8 mouse cellular contexts compared by ENCODE assay signal in the genomic region with DNA sequence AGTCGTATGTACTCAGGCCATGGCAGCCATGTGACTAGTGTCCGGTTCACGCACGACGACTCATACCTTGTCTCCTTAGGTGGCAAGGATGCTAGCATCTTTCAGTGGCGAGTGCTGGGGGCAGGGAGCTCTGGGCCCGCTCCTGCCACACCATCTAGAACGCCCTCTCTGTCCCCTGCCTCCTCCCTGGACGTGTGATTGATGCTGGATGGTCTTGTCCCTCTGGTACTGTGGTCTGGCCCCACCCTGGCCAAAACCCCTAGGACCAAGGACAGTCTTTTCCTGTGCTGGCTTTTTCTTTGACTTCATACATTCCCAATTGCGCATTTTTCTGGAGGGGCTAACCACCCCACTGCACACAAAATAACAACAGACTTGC. TPM values are rescaled to one million over a fixed set of nuclear protein-coding genes. Genes with fewer than 3 reads are reported as not detected.
DNase-seq lines count a peak whose midpoint lies in the region; ATAC-seq and TF ChIP-seq lines count a peak whose summit lies in the region.

No protein-coding gene starts in this region.

- peak overlapping the region; percentile 97 for H3K4me3 ChIP-seq in heart, adult 2 months
- peak overlapping the region; percentile 97 for H3K4me3 ChIP-seq in forebrain, embryonic 11.5 days (ENCODE audit: low read depth, low read length)
- peak overlapping the region; percentile 97 for H3K4me3 ChIP-seq in liver, embryonic 12.5 days

- H3K4me1 ChIP-seq in heart, adult 2 months (ENCODE audit: control insufficient read depth, insufficient read depth, low read length): peaks cover 6% of the 10 kb centered on the region
- peaks cover 15% of the 10 kb centered on the region; the same call in 1 of the 2 replicates for H3K4me1 ChIP-seq in forebrain, embryonic 11.5 days (replicated peaks; ENCODE audit: control insufficient read depth, insufficient read depth, low read length)
- peaks cover 48% of the 10 kb centered on the region for H3K4me1 ChIP-seq in liver, embryonic 12.5 days

- H3K27ac ChIP-seq in heart, adult 2 months: peak overlapping the region; percentile 92
- peak overlapping the region; percentile 94 for H3K27ac ChIP-seq in forebrain, embryonic 11.5 days (ENCODE audit: low read depth, low read length)
- peak overlapping the region; percentile 97 for H3K27ac ChIP-seq in liver, embryonic 12.5 days

- 0 out of 2 replicates have a peak, but pooled peaks cover 2% of the 10 kb centered on the region for H3K79me2 ChIP-seq in heart, adult 2 months (replicated peaks; ENCODE audit: control insufficient read depth, insufficient read depth, low read length)

- TF ChIP-seq EP300 in heart, adult 2 months (IDR thresholded peaks at IDR 0.05; ENCODE audit: insufficient read depth, low read depth, low read length): no peak

- peaks cover 11% of the 10 kb centered on the region for H3K36me3 ChIP-seq in heart, adult 2 months (ENCODE audit: control insufficient read depth, insufficient read depth, low read length)
- H3K36me3 ChIP-seq in forebrain, embryonic 11.5 days (ENCODE audit: control insufficient read depth, insufficient read depth, low read length): peaks cover 6% of the 10 kb centered on the region
- peaks cover 69% of the 10 kb centered on the region for H3K36me3 ChIP-seq in liver, embryonic 12.5 days

- 49% methylated on average over 10 of the region's 10 CpGs for WGBS in heart, adult 2 months
- WGBS in forebrain, embryonic 11.5 days: 41% methylated on average over 10 of the region's 10 CpGs
- WGBS in liver, embryonic 12.5 days (ENCODE audit: insufficient replicate concordance): 54% methylated on average over 10 of the region's 10 CpGs

- intact Hi-C loops in heart, adult 2 months (cut with DNase I): loop anchor here (1.0 kb wide), 2 partner anchors 12 kb away; a partner anchor contains a TSS

- no peak for TF ChIP-seq CTCF in heart, adult 2 months (IDR thresholded peaks at IDR 0.05)

- peak overlapping the region; percentile 27 for H3K9ac ChIP-seq in heart, adult 2 months (ENCODE audit: low read depth, low read length)
- H3K9ac ChIP-seq in forebrain, embryonic 11.5 days (ENCODE audit: low read length): peak overlapping the region; percentile 99
- peak overlapping the region; percentile 99 for H3K9ac ChIP-seq in liver, embryonic 12.5 days

- H3K4me2 ChIP-seq in forebrain, embryonic 11.5 days (ENCODE audit: low read depth, low read length, severe bottlenecking): peak overlapping the region; percentile 65
- H3K4me2 ChIP-seq in liver, embryonic 12.5 days: peak overlapping the region; percentile 69

- H3K9me3 ChIP-seq in forebrain, embryonic 11.5 days (ENCODE audit: control insufficient read depth, low read length): no peaks in the 10 kb centered on the region
- H3K9me3 ChIP-seq in liver, embryonic 12.5 days (replicated peaks): no peaks in the 10 kb centered on the region

- no peak for DNase-seq in heart, adult 2 months
- no peak for DNase-seq in heart, adult 18-20 months
- peak; percentile 38 for DNase-seq in 416B (ENCODE audit: low read depth)
- DNase-seq in forebrain, embryonic 11.5 days (ENCODE audit: low spot score): no peak
- no peak for DNase-seq in urinary bladder, adult 2 months (ENCODE audit: low spot score)
- DNase-seq in Muller cell, postnatal 12 days (ENCODE audit: inconsistent ontology term): no peak
- no peak for DNase-seq in left cerebral cortex, adult 18-20 months (ENCODE audit: low spot score in 2 of 2)

- no peaks in the 10 kb centered on the region for H3K27me3 ChIP-seq in heart, adult 2 months (ENCODE audit: control insufficient read depth, insufficient read depth, low read length)
- no peaks in the 10 kb centered on the region for H3K27me3 ChIP-seq in forebrain, embryonic 11.5 days (ENCODE audit: control insufficient read depth, insufficient read depth, low read length)
- no peaks in the 10 kb centered on the region for H3K27me3 ChIP-seq in liver, embryonic 12.5 days (replicated peaks)

- ATAC-seq in forebrain, embryonic 11.5 days (replicated peaks; ENCODE audit: low FRiP score): peak; percentile 47
- 0 out of 2 replicates have a peak, but pooled peaks have one; percentile 2 for ATAC-seq in liver, embryonic 12.5 days

- no peak for TF ChIP-seq POLR2A in heart, adult 2 months (IDR thresholded peaks at IDR 0.05; ENCODE audit: insufficient read depth, low read depth, low read length)

RNA-seq across cellular contexts. Expression of a gene that starts 0.6 kb away (rescaled TPM):
- 10 to 100 TPM; 29.0 to 32.1 TPM for total RNA-seq in heart, adult 2 months (2021)
- polyA plus RNA-seq in heart, adult 2 months (2012; rRNA removed): 13.1 and 15.6 TPM in 2 replicates
- 10 to 100 TPM; 28.8 to 30.1 TPM for total RNA-seq in heart, adult 18-20 months (2021)
- 62.6 and 63.2 TPM in 2 replicates for polyA plus RNA-seq in forebrain, embryonic 11.5 days (2014; fragmentation: Nextera tagmentation; extraction: Ambion mirVana)
- polyA plus RNA-seq in liver, embryonic 12.5 days (2016; fragmentation: Nextera tagmentation; extraction: Ambion mirVana): 138 and 140 TPM in 2 replicates
- 29.9 and 47.6 TPM in 2 replicates for polyA plus RNA-seq in urinary bladder, adult 2 months (2012; rRNA removed)
- total RNA-seq in left cerebral cortex, adult 18-20 months (2021): 10 to 100 TPM; 49.6 to 49.8 TPM

RNA-seq across cellular contexts. Expression of a gene that starts 11.8 kb away (rescaled TPM):
- total RNA-seq in heart, adult 2 months (2021): 1 to 10 TPM; 7.0 to 9.7 TPM
- polyA plus RNA-seq in heart, adult 2 months (2012; rRNA removed): 17.6 and 18.4 TPM in 2 replicates
- 1 to 10 TPM; 5.7 to 7.6 TPM for total RNA-seq in heart, adult 18-20 months (2021)
- 11.2 and 12.2 TPM in 2 replicates for polyA plus RNA-seq in forebrain, embryonic 11.5 days (2014; fragmentation: Nextera tagmentation; extraction: Ambion mirVana)
- polyA plus RNA-seq in liver, embryonic 12.5 days (2016; fragmentation: Nextera tagmentation; extraction: Ambion mirVana): 21.3 and 23.0 TPM in 2 replicates
- polyA plus RNA-seq in urinary bladder, adult 2 months (2012; rRNA removed): 40.5 and 45.3 TPM in 2 replicates
- 10 to 100 TPM in 1 of 2 experiments, 1 to 10 TPM in 1; 9.0 to 11.5 TPM for total RNA-seq in left cerebral cortex, adult 18-20 months (2021)

RNA-seq across cellular contexts. Expression of a gene that starts 12.0 kb away (rescaled TPM):
- 10 to 100 TPM; 21.8 to 23.1 TPM for total RNA-seq in heart, adult 2 months (2021)
- polyA plus RNA-seq in heart, adult 2 months (2012; rRNA removed): 24.9 and 30.7 TPM in 2 replicates
- total RNA-seq in heart, adult 18-20 months (2021): 10 to 100 TPM; 25.7 to 34.7 TPM
- 1.7 and 1.8 TPM in 2 replicates for polyA plus RNA-seq in forebrain, embryonic 11.5 days (2014; fragmentation: Nextera tagmentation; extraction: Ambion mirVana)
- polyA plus RNA-seq in liver, embryonic 12.5 days (2016; fragmentation: Nextera tagmentation; extraction: Ambion mirVana): 3.0 and 3.4 TPM in 2 replicates
- polyA plus RNA-seq in urinary bladder, adult 2 months (2012; rRNA removed): 9.4 and 12.3 TPM in 2 replicates
- 1 to 10 TPM; 6.4 to 7.6 TPM for total RNA-seq in left cerebral cortex, adult 18-20 months (2021)

RNA-seq across cellular contexts. Expression of a gene that starts 12.5 kb away (rescaled TPM):
- 1 to 10 TPM; 8.5 to 9.4 TPM for total RNA-seq in heart, adult 2 months (2021)
- 7.2 and 10.6 TPM in 2 replicates for polyA plus RNA-seq in heart, adult 2 months (2012; rRNA removed)
- total RNA-seq in heart, adult 18-20 months (2021): 1 to 10 TPM; 8.2 to 9.5 TPM
- polyA plus RNA-seq in forebrain, embryonic 11.5 days (2014; fragmentation: Nextera tagmentation; extraction: Ambion mirVana): 34.4 and 35.5 TPM in 2 replicates
- polyA plus RNA-seq in liver, embryonic 12.5 days (2016; fragmentation: Nextera tagmentation; extraction: Ambion mirVana): 26.0 and 27.7 TPM in 2 replicates
- 21.8 and 24.1 TPM in 2 replicates for polyA plus RNA-seq in urinary bladder, adult 2 months (2012; rRNA removed)
- 10 to 100 TPM; 22.5 to 23.7 TPM for total RNA-seq in left cerebral cortex, adult 18-20 months (2021)

RNA-seq across cellular contexts. Expression of a gene that starts 21.0 kb away (rescaled TPM):
- total RNA-seq in heart, adult 2 months (2021): 10 to 100 TPM; 35.4 to 42.3 TPM
- polyA plus RNA-seq in heart, adult 2 months (2012; rRNA removed): 59.4 and 61.2 TPM in 2 replicates
- 10 to 100 TPM; 38.0 to 38.7 TPM for total RNA-seq in heart, adult 18-20 months (2021)
- polyA plus RNA-seq in forebrain, embryonic 11.5 days (2014; fragmentation: Nextera tagmentation; extraction: Ambion mirVana): 55.0 and 57.2 TPM in 2 replicates
- 28.4 and 31.7 TPM in 2 replicates for polyA plus RNA-seq in liver, embryonic 12.5 days (2016; fragmentation: Nextera tagmentation; extraction: Ambion mirVana)
- 57.9 and 80.8 TPM in 2 replicates for polyA plus RNA-seq in urinary bladder, adult 2 months (2012; rRNA removed)
- total RNA-seq in left cerebral cortex, adult 18-20 months (2021): 100 to 1,000 TPM; 188 to 189 TPM

Comparison
In these comparisons a context has a peak if more than half of its experiments do, and no peak if none do; other contexts are left out.
1. H3K9ac ChIP-seq: peak in every context shown above with its lines; median percentile 99 in forebrain, embryonic 11.5 days; 99 in liver, embryonic 12.5 days; 27 in heart, adult 2 months.